Mouse (Mus musculus): ENCODE results near the gene Depp1. TPM values are rescaled to one million over a fixed set of nuclear protein-coding genes. Genes with fewer than 3 reads are reported as not detected.

The Depp1 gene
- polyA plus RNA-seq, 1 experiment from 2014 or later: 17.6 TPM

- H3K36me3 ChIP-seq (ENCODE audit: control insufficient read depth, insufficient read depth, low read length): 0 out of 2 replicates have a peak, but pooled peaks cover 3% of the 10 kb centered on the region
- H3K4me1 ChIP-seq (ENCODE audit: control insufficient read depth, insufficient read depth, low read depth, low read length): peaks cover 9% of the 10 kb centered on the region
- H3K9me3 ChIP-seq (ENCODE audit: control insufficient read depth, low read length): no peaks in the 10 kb centered on the region
- WGBS: 76% methylated on average over 10 of the region's 10 CpGs
- H3K9ac ChIP-seq (ENCODE audit: low read depth, low read length): no peak overlapping the region
- H3K27ac ChIP-seq (ENCODE audit: low read depth, low read length): no peak overlapping the region
- no peak for ATAC-seq
- no peaks in the 10 kb centered on the region for H3K27me3 ChIP-seq (replicated peaks; ENCODE audit: control insufficient read depth, insufficient read depth, low read length)
- no peak overlapping the region for H3K4me2 ChIP-seq (ENCODE audit: low read length)
- H3K4me3 ChIP-seq (ENCODE audit: low read length): no peak overlapping the region
These were observed 20.6 kb upstream of the Depp1 start for GRCm38 (mm10) chr6:116629766-116630165.

DNA sequence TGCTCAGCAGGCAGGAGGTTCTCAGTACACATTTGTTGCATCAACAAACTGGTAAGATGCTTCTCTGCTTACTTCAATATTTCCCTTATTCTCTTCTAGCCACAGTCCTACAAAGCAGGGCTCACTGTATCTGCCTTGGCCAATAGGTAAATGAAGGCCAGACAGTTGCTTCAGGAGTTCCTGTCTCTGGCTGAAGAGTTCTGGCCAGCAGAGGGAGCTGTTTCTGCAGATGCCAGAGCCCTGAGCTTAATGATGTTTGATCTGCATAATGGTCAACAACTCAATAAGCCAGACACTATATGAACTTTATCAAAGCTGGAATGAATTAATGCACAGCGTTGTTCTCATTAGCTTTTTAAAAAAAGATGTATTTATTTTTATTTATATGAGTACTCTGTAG lies 18.3 kb upstream of the Depp1 start:
- no peaks in the 10 kb centered on the region for H3K36me3 ChIP-seq (ENCODE audit: control insufficient read depth, insufficient read depth, low read length)
- no peak overlapping the region for H3K4me2 ChIP-seq (ENCODE audit: low read length)
- WGBS: 57% methylated on average over 1 of the region's 1 CpGs
- H3K27me3 ChIP-seq (replicated peaks; ENCODE audit: control insufficient read depth, insufficient read depth, low read length): no peaks in the 10 kb centered on the region
- peaks cover 8% of the 10 kb centered on the region for H3K4me1 ChIP-seq (ENCODE audit: control insufficient read depth, insufficient read depth, low read depth, low read length)
- H3K9ac ChIP-seq (ENCODE audit: low read depth, low read length): no peak overlapping the region
- ATAC-seq: no peak
- no peaks in the 10 kb centered on the region for H3K9me3 ChIP-seq (ENCODE audit: control insufficient read depth, low read length)
- H3K4me3 ChIP-seq (ENCODE audit: low read length): no peak overlapping the region
- H3K27ac ChIP-seq (ENCODE audit: low read depth, low read length): no peak overlapping the region

DNA sequence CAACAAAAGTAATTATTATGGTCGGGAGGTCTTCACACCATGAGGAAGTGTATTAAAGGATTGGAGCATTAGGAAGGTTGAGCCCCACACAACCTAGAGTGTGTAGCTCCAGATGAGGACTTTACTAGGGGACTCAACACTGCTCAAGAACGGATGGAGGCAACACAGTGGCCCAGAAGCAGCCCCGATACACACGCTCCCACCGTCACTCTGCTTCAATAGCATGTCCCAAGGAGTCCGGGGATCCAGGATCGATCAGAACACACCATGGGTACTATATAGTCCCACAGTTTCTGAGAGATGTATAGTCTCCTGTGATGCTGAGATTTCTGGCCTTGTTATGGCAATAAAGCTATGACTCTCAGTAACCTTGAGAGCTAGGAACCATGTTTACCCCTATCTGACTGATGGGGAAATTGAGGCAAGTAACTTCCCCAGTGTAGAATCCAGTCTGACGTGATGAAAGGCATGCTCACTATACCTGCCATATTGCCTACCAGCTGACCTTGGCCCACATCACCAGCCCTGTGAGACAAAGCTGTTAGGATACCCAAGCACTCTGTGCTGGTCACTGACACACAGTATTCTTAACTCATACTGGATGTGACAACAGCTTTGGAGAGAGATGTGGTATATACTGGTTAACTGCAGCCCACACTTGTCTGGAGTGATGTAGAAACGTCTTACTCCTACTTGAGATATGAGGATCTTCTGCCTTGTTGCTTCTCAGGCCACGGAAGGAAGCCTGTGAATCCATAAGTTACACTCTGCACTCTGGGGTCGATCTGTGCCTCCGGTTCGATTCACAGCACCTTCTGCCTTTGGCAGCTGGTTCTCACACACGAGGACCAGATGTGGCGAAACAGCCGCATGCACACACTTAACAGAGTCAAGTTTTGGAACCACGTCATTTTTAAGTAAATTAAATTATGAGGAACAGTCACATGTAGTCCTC lies 16.4 kb upstream of the Depp1 start:
- Histone ChIP-seq H3K4me2 (ENCODE audit: low read length) (no peak overlapping the region), H3K4me3 (ENCODE audit: low read length) (no peak overlapping the region), H3K9ac (ENCODE audit: low read depth, low read length) (no peak overlapping the region), H3K27me3 (replicated peaks; ENCODE audit: control insufficient read depth, insufficient read depth, low read length) (no peaks in the 10 kb centered on the region), H3K4me1 (ENCODE audit: control insufficient read depth, insufficient read depth, low read depth, low read length) (peaks cover 2% of the 10 kb centered on the region; the same call in 1 of the 2 replicates), H3K9me3 (ENCODE audit: control insufficient read depth, low read length) (no peaks in the 10 kb centered on the region), H3K36me3 (ENCODE audit: control insufficient read depth, insufficient read depth, low read length) (no peaks in the 10 kb centered on the region), H3K27ac (ENCODE audit: low read depth, low read length) (no peak overlapping the region)
- 92% methylated on average over 17 of the region's 17 CpGs for WGBS
- no peak for ATAC-seq

DNA sequence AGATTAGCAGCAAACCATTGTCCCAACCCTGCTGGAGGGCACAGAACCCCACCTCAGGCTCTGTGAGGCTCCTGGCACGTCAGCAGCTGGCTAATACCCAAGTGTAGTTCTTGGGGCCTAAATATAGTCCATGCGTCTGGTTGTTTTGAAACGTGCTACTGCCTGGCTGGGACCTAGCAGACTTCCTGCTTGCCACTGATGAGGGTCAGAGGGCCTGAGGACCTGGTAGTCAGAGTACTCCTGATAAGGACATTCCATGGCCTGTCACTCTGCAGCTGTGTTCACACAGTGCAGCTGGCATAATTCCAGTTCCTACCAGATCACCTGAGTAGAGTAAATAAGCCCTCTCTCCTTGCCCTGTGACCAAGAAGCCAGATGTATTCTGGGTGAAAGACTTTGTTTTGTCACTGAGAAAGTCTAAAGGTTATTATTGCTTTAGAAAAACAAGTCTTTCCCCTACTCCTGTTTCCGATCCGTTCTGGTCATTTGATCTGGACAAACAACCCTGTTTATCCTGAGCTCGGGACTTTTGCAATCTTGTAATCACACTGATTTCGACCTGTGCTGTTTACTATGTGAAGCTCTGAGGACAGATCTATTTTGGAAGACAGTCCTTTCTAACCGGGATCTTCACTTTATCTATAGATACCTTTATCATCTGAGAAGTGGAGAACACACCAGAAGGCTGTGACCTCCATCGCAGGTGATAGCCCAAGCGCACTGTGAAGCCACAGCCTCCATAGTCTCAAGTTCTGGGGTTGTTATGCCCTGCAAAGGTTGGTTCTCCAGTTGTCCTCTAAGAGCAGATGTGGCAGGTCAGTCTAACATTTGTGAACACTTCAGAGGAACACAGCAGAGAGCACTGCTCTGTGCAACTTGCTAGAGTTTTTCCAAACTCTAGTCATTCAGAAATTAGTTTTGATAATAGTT lies 14.9 kb upstream of the Depp1 start:
- 76% methylated on average over 10 of the region's 10 CpGs for WGBS
- H3K9ac ChIP-seq (ENCODE audit: low read depth, low read length): no peak overlapping the region
- ATAC-seq: peak; percentile 37; the same call in 1 of the 2 replicates

DNA sequence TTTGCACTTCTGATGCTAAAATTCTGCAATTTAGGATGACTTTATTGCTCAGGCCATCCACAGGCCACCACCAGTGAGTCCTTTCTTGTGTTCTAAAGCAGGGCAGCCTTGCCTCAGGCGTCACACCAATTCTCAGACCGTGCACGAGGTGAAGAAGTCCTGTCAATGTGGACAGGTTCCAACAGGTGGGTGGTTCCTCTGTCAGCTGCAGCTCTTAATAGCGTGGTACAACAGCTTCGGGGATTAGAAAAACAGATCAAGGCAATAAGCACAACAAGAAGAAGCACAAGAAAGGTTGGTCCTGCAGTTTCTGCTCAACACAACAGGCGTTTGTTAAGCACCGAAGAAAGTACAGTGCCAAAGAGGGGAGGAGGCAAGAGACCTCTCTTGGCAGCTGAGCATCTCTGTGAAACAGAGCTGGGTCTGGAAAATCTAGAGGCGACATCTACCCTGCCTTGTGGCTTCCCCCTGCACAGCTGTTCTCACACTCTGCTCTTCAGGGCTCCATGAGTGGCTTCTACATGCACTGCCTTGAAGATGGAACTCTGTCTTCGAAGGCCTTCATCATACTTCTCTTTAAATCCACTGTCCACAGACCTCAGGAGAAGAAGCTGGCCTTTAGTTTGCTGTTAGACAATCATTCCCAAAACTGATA lies 13.7 kb upstream of the Depp1 start:
- ATAC-seq: no peak
- Histone ChIP-seq H3K4me1 (ENCODE audit: control insufficient read depth, insufficient read depth, low read depth, low read length) (no peaks in the 10 kb centered on the region), H3K27me3 (replicated peaks; ENCODE audit: control insufficient read depth, insufficient read depth, low read length) (no peaks in the 10 kb centered on the region), H3K4me2 (ENCODE audit: low read length) (no peak overlapping the region), H3K36me3 (ENCODE audit: control insufficient read depth, insufficient read depth, low read length) (no peaks in the 10 kb centered on the region), H3K27ac (ENCODE audit: low read depth, low read length) (no peak overlapping the region), H3K9me3 (ENCODE audit: control insufficient read depth, low read length) (no peaks in the 10 kb centered on the region), H3K9ac (ENCODE audit: low read depth, low read length) (no peak overlapping the region), H3K4me3 (ENCODE audit: low read length) (no peak overlapping the region)
- 88% methylated on average over 9 of the region's 9 CpGs for WGBS

More for the DNA sequence above, 14.9 kb upstream of the Depp1 start:
- Histone ChIP-seq H3K4me2 (ENCODE audit: low read length) (no peak overlapping the region), H3K4me3 (ENCODE audit: low read length) (no peak overlapping the region), H3K9me3 (ENCODE audit: control insufficient read depth, low read length) (no peaks in the 10 kb centered on the region), H3K4me1 (ENCODE audit: control insufficient read depth, insufficient read depth, low read depth, low read length) (no peaks in the 10 kb centered on the region), H3K36me3 (ENCODE audit: control insufficient read depth, insufficient read depth, low read length) (no peaks in the 10 kb centered on the region), H3K27ac (ENCODE audit: low read depth, low read length) (no peak overlapping the region), H3K27me3 (replicated peaks; ENCODE audit: control insufficient read depth, insufficient read depth, low read length) (no peaks in the 10 kb centered on the region)

DNA sequence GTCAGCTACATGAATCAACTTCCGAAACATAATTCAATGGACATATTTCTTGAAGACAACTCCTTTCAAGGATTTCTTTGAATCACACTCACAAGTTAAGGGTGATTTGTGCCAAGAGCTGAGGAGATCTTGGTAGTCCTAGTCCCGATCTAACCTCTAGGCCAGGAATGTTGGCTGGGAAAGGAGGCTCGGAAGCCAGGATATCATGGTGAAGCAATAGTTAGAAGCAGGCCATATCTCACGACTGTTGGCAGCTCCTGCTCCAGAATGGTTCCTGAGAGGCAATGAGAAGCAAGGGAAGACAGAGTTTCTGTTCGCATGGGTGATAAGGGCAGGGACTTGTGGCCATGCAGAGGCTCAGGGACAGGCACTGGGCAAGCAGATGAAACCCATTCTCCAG lies 12.9 kb upstream of the Depp1 start:
- 94% methylated on average over 5 of the region's 5 CpGs for WGBS

DNA sequence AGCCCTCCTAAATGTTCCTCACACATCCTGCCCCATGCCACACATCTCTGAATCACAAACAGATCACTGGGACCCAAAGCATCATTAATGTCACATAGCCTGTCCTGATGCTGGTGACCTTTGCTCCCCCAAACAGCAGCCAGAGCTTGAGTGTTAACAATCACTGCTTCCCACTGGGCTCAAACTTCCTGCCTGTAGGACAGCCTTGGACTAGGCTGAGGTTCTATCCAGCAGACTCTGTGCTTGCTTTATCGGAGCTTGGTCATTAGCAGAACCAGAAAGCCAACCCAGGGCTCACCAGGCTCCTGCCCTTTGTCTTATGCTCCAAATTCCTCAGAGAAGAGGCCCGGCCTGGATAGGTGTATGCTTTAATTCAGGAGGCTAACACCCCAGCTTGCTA lies 11.5 kb upstream of the Depp1 start:
- no peaks in the 10 kb centered on the region for H3K9me3 ChIP-seq (ENCODE audit: control insufficient read depth, low read length)
- no peak for ATAC-seq
- no peak overlapping the region for H3K4me2 ChIP-seq (ENCODE audit: low read length)
- H3K36me3 ChIP-seq (ENCODE audit: control insufficient read depth, insufficient read depth, low read length): no peaks in the 10 kb centered on the region
- no peaks in the 10 kb centered on the region for H3K4me1 ChIP-seq (ENCODE audit: control insufficient read depth, insufficient read depth, low read depth, low read length)
- no peaks in the 10 kb centered on the region for H3K27me3 ChIP-seq (replicated peaks; ENCODE audit: control insufficient read depth, insufficient read depth, low read length)
- H3K4me3 ChIP-seq (ENCODE audit: low read length): no peak overlapping the region
- 84% methylated on average over 2 of the region's 2 CpGs for WGBS
- H3K27ac ChIP-seq (ENCODE audit: low read depth, low read length): no peak overlapping the region
- H3K9ac ChIP-seq (ENCODE audit: low read depth, low read length): no peak overlapping the region

More for the DNA sequence above, 12.9 kb upstream of the Depp1 start:
- Histone ChIP-seq H3K27ac (ENCODE audit: low read depth, low read length) (no peak overlapping the region), H3K4me3 (ENCODE audit: low read length) (no peak overlapping the region), H3K4me2 (ENCODE audit: low read length) (no peak overlapping the region), H3K4me1 (ENCODE audit: control insufficient read depth, insufficient read depth, low read depth, low read length) (no peaks in the 10 kb centered on the region), H3K36me3 (ENCODE audit: control insufficient read depth, insufficient read depth, low read length) (no peaks in the 10 kb centered on the region), H3K9me3 (ENCODE audit: control insufficient read depth, low read length) (no peaks in the 10 kb centered on the region), H3K9ac (ENCODE audit: low read depth, low read length) (no peak overlapping the region), H3K27me3 (replicated peaks; ENCODE audit: control insufficient read depth, insufficient read depth, low read length) (no peaks in the 10 kb centered on the region)
- ATAC-seq: no peak

DNA sequence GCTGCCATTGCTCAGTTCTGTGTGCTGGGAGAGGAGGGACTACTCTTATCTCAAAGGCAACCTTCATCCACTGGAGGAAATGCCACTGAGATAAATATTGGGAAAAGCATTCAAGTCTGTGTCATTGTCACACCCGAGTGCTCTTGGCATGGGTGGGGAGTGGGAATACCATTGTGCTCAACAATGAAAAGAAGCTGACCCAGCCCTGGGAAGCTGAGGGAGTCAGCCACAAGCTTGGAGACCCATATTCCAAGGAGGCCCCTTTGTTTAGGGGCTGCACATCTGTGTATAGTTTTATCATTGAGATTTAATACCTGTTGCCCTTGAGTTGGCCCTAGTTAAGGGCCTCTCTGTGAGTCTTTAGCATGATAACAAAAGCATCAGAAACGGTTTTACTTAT lies 10.7 kb upstream of the Depp1 start:
- no peak for ATAC-seq
- no peaks in the 10 kb centered on the region for H3K9me3 ChIP-seq (ENCODE audit: control insufficient read depth, low read length)
- H3K4me1 ChIP-seq (ENCODE audit: control insufficient read depth, insufficient read depth, low read depth, low read length): no peaks in the 10 kb centered on the region
- H3K4me3 ChIP-seq (ENCODE audit: low read length): no peak overlapping the region
- 65% methylated on average over 2 of the region's 2 CpGs for WGBS
- H3K4me2 ChIP-seq (ENCODE audit: low read length): no peak overlapping the region
- H3K27me3 ChIP-seq (replicated peaks; ENCODE audit: control insufficient read depth, insufficient read depth, low read length): no peaks in the 10 kb centered on the region
- no peaks in the 10 kb centered on the region; the same call in 1 of the 2 replicates for H3K36me3 ChIP-seq (ENCODE audit: control insufficient read depth, insufficient read depth, low read length)
- no peak overlapping the region for H3K9ac ChIP-seq (ENCODE audit: low read depth, low read length)
- no peak overlapping the region for H3K27ac ChIP-seq (ENCODE audit: low read depth, low read length)
